Mouse (Mus musculus) intestine, postnatal 0 days (tissue): ENCODE measurements around the gene Nubp2. TPM values are rescaled to one million over a fixed set of nuclear protein-coding genes. Genes with fewer than 3 reads are reported as not detected.
A peak's percentile ranks its signal among the peaks of the same experiment; 100 is the strongest.

Experiments used
- ATAC-seq: fragments of 200-750 bp; cut with Nextera tagmentation; 2 replicates; pipeline ENCODE4 v1.8.0; 2017; ENCODE audit warnings: mild to moderate bottlenecking, moderate TSS enrichment, moderate library complexity
- H3K27ac ChIP-seq: fragments of 300-500 bp; sonication (generic); 2 replicates; pipeline ENCODE4 v1.5.1; 2014; ENCODE audit warnings: mild to moderate bottlenecking, low read depth, low read length, moderate library complexity
- H3K27me3 ChIP-seq: fragments of 300-500 bp; sonication (generic); replicated peaks from 2 replicates; pipeline ENCODE4 v1.6.1; 2014; ENCODE audit warnings: low read length, mixed read lengths; ENCODE audit not compliant: control insufficient read depth, insufficient read depth
- H3K36me3 ChIP-seq: fragments of 300-500 bp; sonication (generic); 2 replicates; pipeline ENCODE4 v1.6.1; 2014; ENCODE audit warnings: mild to moderate bottlenecking, moderate library complexity; ENCODE audit not compliant: control insufficient read depth, insufficient read depth
- H3K4me1 ChIP-seq: fragments of 300-500 bp; sonication (generic); replicated peaks from 2 replicates; pipeline ENCODE4 v1.6.1; 2014; ENCODE audit warnings: antibody characterized with exemption, low read length, mixed read lengths; ENCODE audit not compliant: control insufficient read depth, insufficient read depth
- H3K4me2 ChIP-seq: fragments of 300-500 bp; sonication (generic); replicated peaks from 2 replicates; pipeline ENCODE4 v1.6.1; 2014; ENCODE audit warnings: low read depth, mild to moderate bottlenecking, moderate library complexity
- H3K4me3 ChIP-seq: fragments of 300-500 bp; sonication (generic); 2 replicates; pipeline ENCODE4 v1.5.1; 2014; ENCODE audit warnings: low read depth, low read length
- H3K9ac ChIP-seq: fragments of 300-500 bp; sonication (generic); 2 replicates; pipeline ENCODE4 v1.6.1; 2014; ENCODE audit warnings: mild to moderate bottlenecking, low read depth, low read length
- H3K9me3 ChIP-seq: fragments of 300-500 bp; sonication (generic); 2 replicates; pipeline ENCODE4 v1.6.1; 2016; ENCODE audit warnings: mixed run types; ENCODE audit not compliant: control insufficient read depth
- CTCF ChIP-seq: sonication (generic); IDR thresholded peaks from 2 replicates; pipeline ENCODE4 v1.5.1; 2016; ENCODE audit warnings: low read depth, mild to moderate bottlenecking, control low read depth, antibody characterized with exemption, moderate library complexity
- WGBS: fragments of 180-500 bp; shearing (Covaris S2); extraction: QIAGEN DNeasy Blood & Tissue Kit; methylation state at CpG from one replicate; pipeline ENCODE4 v1.1.7; 2014; 5-methylcytosine and 5-hydroxymethylcytosine counted together
- polyA plus RNA-seq: library from polyadenylated mRNA; unstranded; fragments of >200 nt; fragmentation: Nextera tagmentation; extraction: Ambion mirVana; gene quantifications from 2 replicates; pipeline ENCODE4 v1.2.1, GENCODE M21; 2015

Nubp2 gene
- polyA plus RNA-seq, 1 experiment from 2014 or later: 53.5 TPM

DNA sequence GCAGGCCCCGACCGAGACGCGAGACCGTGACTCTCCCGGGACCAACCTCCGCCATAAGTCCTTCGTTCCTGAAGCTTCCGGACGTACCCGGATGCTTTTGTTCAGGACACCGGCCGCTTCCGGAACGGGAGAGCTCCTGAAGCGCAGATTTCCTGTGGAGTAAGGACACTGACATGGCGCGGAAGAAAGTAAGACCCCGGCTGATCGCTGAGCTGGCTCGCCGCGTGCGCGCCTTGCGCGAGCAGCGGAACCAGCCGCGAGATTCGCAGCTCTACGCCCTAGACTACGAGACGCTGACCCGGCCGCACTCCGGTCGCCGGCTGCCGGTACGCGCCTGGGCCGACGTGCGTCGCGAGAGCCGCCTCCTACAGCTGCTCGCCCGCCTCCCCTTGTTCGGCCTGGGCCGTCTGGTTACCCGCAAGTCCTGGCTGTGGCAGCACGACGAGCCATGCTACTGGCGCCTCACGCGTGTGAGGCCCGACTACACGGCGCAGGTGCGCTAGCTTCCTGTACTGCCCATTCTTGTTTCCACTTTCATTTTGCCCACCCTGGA lies 8.9 kb upstream of the Nubp2 start, which contains the start of the genes Eme2 and Mrps34:
Gene Eme2 (minus strand): TSS at position 93 of the 553 bp plus-strand sequence.
Gene Mrps34 (plus strand): TSS at position 122 of the 553 bp plus-strand sequence.
- WGBS: under 1% methylated on average over 62 of the region's 62 CpGs
- peak; percentile 65 for ATAC-seq
- Histone ChIP-seq H3K9me3 (no peaks in the 10 kb centered on the region), H3K27ac (peak within 1 kb of the TSS; percentile 86), H3K4me3 (peak within 1 kb of the TSS; percentile 85), H3K27me3 (no peaks in the 10 kb centered on the region), H3K4me2 (peak within 1 kb of the TSS; percentile 94), H3K36me3 (peaks cover 59% of the 10 kb centered on the region), H3K4me1 (0 out of 2 replicates have a peak, but pooled peaks cover 7% of the 10 kb centered on the region), H3K9ac (peak within 1 kb of the TSS; percentile 88)
- TF ChIP-seq CTCF: no peak

DNA sequence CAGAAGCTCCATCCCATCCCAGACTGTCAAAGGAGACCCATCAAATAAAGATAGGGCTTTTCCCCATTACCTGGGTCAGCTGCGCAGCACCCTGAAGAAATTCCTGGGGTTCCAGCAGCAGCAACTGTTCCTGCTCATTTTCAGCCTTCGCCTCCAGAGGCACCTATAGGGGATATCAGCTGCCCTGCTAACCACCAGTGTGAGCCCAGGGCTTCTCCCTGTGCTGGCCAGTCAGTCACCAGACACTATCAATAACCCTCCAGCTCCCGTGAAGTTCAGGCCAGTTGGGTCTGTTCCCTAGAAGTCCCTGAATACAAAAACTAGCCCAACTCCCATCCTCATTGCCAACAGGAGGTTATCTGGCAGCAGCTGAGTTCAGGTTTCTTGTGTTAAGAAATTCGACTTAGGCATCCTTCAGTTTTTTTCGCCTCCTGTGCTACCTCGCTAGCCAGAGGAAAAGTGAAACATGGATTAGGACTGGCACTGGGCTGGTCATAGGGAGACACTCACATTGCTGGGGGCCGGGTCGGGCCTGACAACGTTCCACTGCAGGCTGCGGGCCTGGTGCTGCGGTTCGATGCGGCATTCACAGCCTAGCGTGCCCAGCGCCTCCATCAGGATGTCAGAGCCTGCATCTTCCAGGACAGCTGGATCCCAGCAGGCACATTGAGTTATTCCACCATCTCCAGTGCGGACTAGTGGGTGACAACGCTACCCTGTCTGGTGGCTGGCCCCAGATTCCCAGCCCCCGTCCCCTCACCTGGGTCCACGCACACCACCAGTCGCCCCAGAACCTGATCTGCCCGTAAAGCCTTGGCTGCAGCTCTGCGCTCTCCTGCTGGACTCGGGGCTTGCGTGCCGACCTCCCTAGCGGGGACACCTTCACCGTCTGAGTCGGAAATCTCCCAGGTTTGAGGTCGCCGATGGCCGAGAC lies 8.2 kb upstream of the Nubp2 start:
- peaks cover 54% of the 10 kb centered on the region for H3K36me3 ChIP-seq
- 0 out of 2 replicates have a peak, but pooled peaks cover 7% of the 10 kb centered on the region for H3K4me1 ChIP-seq
- peak; percentile 9; the same call in 1 of the 2 replicates for ATAC-seq

DNA sequence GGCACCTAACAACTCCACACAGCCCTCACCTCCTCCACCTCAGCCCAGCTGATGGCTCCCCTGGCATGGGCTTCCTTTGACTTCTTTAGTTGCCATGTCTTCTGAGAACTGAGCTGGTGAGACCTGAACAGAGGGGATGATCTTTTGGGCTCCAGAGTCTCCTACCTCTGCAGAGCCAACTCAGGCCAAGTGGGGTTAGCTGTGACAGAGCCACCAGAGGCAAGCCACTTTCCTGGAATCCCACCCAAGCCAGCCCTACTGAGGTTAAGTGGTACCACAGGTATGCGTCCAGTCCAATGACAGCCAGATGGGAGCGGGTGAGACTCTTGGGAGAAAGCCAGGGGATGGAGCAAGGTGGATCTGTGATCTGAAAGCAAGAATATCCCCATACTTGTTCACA lies 7.1 kb upstream of the Nubp2 start:
- TF ChIP-seq CTCF: no peak
- Histone ChIP-seq H3K27ac (no peak overlapping the region), H3K9me3 (no peaks in the 10 kb centered on the region), H3K9ac (no peak overlapping the region), H3K4me2 (no peak overlapping the region), H3K4me3 (no peak overlapping the region), H3K27me3 (no peaks in the 10 kb centered on the region), H3K36me3 (peaks cover 47% of the 10 kb centered on the region), H3K4me1 (0 out of 2 replicates have a peak, but pooled peaks cover 7% of the 10 kb centered on the region)
- no peak for ATAC-seq
- WGBS: 100% methylated on average over 2 of the region's 2 CpGs

More for the DNA sequence above, 8.2 kb upstream of the Nubp2 start:
- peak; percentile 15; the same call in 1 of the 2 replicates for TF ChIP-seq CTCF
- peak overlapping the region; percentile 86; the same call in 1 of the 2 replicates for H3K27ac ChIP-seq
- no peaks in the 10 kb centered on the region for H3K27me3 ChIP-seq
- no peaks in the 10 kb centered on the region for H3K9me3 ChIP-seq
- peak overlapping the region; percentile 88 for H3K9ac ChIP-seq
- 9% methylated on average over 31 of the region's 31 CpGs for WGBS
- H3K4me3 ChIP-seq: peak overlapping the region; percentile 85
- peak overlapping the region; percentile 94 for H3K4me2 ChIP-seq

GRCm38 (mm10) chr17:24892785-24893184 lies 6.6 kb upstream of the Nubp2 start:
- H3K4me2 ChIP-seq: no peak overlapping the region
- no peak overlapping the region for H3K9ac ChIP-seq
- WGBS: 90% methylated on average over 12 of the region's 12 CpGs
- no peak overlapping the region for H3K27ac ChIP-seq
- ATAC-seq: no peak
- TF ChIP-seq CTCF: no peak
- H3K4me3 ChIP-seq: no peak overlapping the region
- H3K4me1 ChIP-seq: 0 out of 2 replicates have a peak, but pooled peaks cover 7% of the 10 kb centered on the region
- H3K27me3 ChIP-seq: no peaks in the 10 kb centered on the region
- H3K36me3 ChIP-seq: peaks cover 44% of the 10 kb centered on the region
- no peaks in the 10 kb centered on the region for H3K9me3 ChIP-seq

GRCm38 (mm10) chr17:24891321-24891720 lies 5.2 kb upstream of the Nubp2 start:
- Histone ChIP-seq H3K36me3 (peaks cover 40% of the 10 kb centered on the region), H3K27ac (0 out of 2 replicates have a peak overlapping the region, but pooled peaks have one; percentile 28), H3K4me1 (0 out of 2 replicates have a peak, but pooled peaks cover 14% of the 10 kb centered on the region), H3K9me3 (no peaks in the 10 kb centered on the region), H3K4me2 (no peak overlapping the region), H3K9ac (no peak overlapping the region), H3K27me3 (no peaks in the 10 kb centered on the region), H3K4me3 (no peak overlapping the region)
- no peak for TF ChIP-seq CTCF
- ATAC-seq: no peak
- WGBS: 83% methylated on average over 13 of the region's 13 CpGs
